In the genomic region with DNA sequence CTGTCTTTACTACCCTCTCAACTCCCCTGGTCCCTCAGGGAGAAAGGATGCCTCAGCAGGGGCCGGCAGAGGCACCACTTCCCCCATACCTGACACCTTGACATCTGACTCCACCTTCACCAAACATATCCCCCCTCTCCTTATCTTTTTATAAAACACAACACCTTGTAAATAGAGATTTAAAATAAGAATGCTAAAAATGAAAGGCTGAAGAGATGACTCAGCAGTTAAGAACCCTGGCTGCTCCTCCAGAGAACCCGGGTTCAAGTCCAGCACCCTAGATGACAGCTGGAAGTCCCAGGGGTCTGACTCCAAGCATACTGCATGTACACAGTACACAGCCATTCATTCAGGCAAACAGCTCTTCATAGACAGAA, we compare ENCODE assay signal across 12 mouse cellular contexts. TPM values are rescaled to one million over a fixed set of nuclear protein-coding genes. Genes with fewer than 3 reads are reported as not detected.
DNase-seq lines count a peak whose midpoint lies in the region; ATAC-seq and TF ChIP-seq lines count a peak whose summit lies in the region.
"Had no signal": no experiment of that assay in that cellular context is flagged by ENCODE, and none has a peak within 500 bp of the region (broad histone marks: within the 10 kb centered on the region; RNA-seq: fewer than 3 reads in every experiment).

No protein-coding gene starts in this region.

- peaks cover 4% of the 10 kb centered on the region; the same call in 1 of the 2 replicates for H3K36me3 ChIP-seq in heart, embryonic 11.5 days (ENCODE audit: control insufficient read depth, insufficient read depth, low read length)
- peaks cover 8% of the 10 kb centered on the region for H3K36me3 ChIP-seq in megakaryocyte, embryonic 14.5 days (replicated peaks; ENCODE audit: low read length)
- H3K36me3 ChIP-seq in embryonic facial prominence, embryonic 13.5 days = peaks cover 7% of the 10 kb centered on the region
- peaks cover 7% of the 10 kb centered on the region; the same call in 1 of the 2 replicates for H3K36me3 ChIP-seq in liver, postnatal 0 days (replicated peaks; ENCODE audit: insufficient read depth, low read length)

- peak overlapping the region; percentile 58 for H3K9ac ChIP-seq in heart, embryonic 11.5 days (ENCODE audit: low read depth, low read length)
- H3K9ac ChIP-seq in embryonic facial prominence, embryonic 13.5 days = 0 out of 2 replicates have a peak overlapping the region, but pooled peaks have one; percentile 32
- peak overlapping the region; percentile 3; the same call in 1 of the 2 replicates for H3K9ac ChIP-seq in liver, postnatal 0 days (replicated peaks)
- H3K9ac ChIP-seq: limb, embryonic 12.5 days had no signal

- H3K9me3 ChIP-seq in heart, embryonic 11.5 days (replicated peaks; ENCODE audit: control insufficient read depth, low read length) = no peaks in the 10 kb centered on the region
- no peaks in the 10 kb centered on the region for H3K9me3 ChIP-seq in megakaryocyte, embryonic 14.5 days
- H3K9me3 ChIP-seq in embryonic facial prominence, embryonic 13.5 days = no peaks in the 10 kb centered on the region
- no peaks in the 10 kb centered on the region for H3K9me3 ChIP-seq in liver, postnatal 0 days (ENCODE audit: low read length)
- H3K9me3 ChIP-seq: limb, embryonic 12.5 days had no signal

- no peak overlapping the region for H3K4me3 ChIP-seq in heart, embryonic 11.5 days (ENCODE audit: low read depth, low read length)
- peak overlapping the region; percentile 87 for H3K4me3 ChIP-seq in megakaryocyte, embryonic 14.5 days (replicated peaks)
- H3K4me3 ChIP-seq in embryonic facial prominence, embryonic 13.5 days = no peak overlapping the region
- H3K4me3 ChIP-seq in liver, postnatal 0 days (ENCODE audit: low read depth, low read length) = 0 out of 2 replicates have a peak overlapping the region, but pooled peaks have one; percentile 9
- H3K4me3 ChIP-seq: limb, embryonic 12.5 days had no signal

- no peak for TF ChIP-seq CTCF in liver, postnatal 0 days (IDR thresholded peaks at IDR 0.05; ENCODE audit: low read depth)

- H3K4me2 ChIP-seq in heart, embryonic 11.5 days = peak overlapping the region; percentile 45
- H3K4me2 ChIP-seq in embryonic facial prominence, embryonic 13.5 days = no peak overlapping the region
- peak overlapping the region; percentile 49 for H3K4me2 ChIP-seq in liver, postnatal 0 days (ENCODE audit: low read depth, low read length)
- H3K4me2 ChIP-seq: limb, embryonic 12.5 days had no signal

- intact Hi-C loops in heart, postnatal 36 days (cut with DNase I) = no loop called here

- no peak for TF ChIP-seq EP300 in liver, postnatal 0 days (IDR thresholded peaks at IDR 0.05; ENCODE audit: low read depth)

- no peak for DNase-seq in heart, postnatal 36 days
- DNase-seq in liver, postnatal 0 days = no peak
- no peak for DNase-seq in right cerebral cortex, postnatal 10 days (ENCODE audit: low spot score in 2 of 2)
- no peak for DNase-seq in cerebellum, postnatal 25 days
- DNase-seq: cerebellum, adult 8-10 months; kidney, adult 2 months had no signal

- no peaks in the 10 kb centered on the region for H3K27me3 ChIP-seq in heart, embryonic 11.5 days (ENCODE audit: control insufficient read depth, insufficient read depth, low read length)
- no peaks in the 10 kb centered on the region for H3K27me3 ChIP-seq in megakaryocyte, embryonic 14.5 days (replicated peaks)
- H3K27me3 ChIP-seq in embryonic facial prominence, embryonic 13.5 days = no peaks in the 10 kb centered on the region
- H3K27me3 ChIP-seq in liver, postnatal 0 days (ENCODE audit: insufficient read depth, low read length) = no peaks in the 10 kb centered on the region
- H3K27me3 ChIP-seq: limb, embryonic 12.5 days had no signal

- peaks cover 28% of the 10 kb centered on the region for H3K4me1 ChIP-seq in heart, embryonic 11.5 days (ENCODE audit: control insufficient read depth, insufficient read depth, low read length)
- peaks cover 84% of the 10 kb centered on the region for H3K4me1 ChIP-seq in megakaryocyte, embryonic 14.5 days
- H3K4me1 ChIP-seq in embryonic facial prominence, embryonic 13.5 days = peaks cover 27% of the 10 kb centered on the region
- H3K4me1 ChIP-seq in liver, postnatal 0 days (ENCODE audit: insufficient read depth) = peaks cover 33% of the 10 kb centered on the region

- ATAC-seq in heart, embryonic 11.5 days (replicated peaks; ENCODE audit: insufficient number of reproducible peaks, low FRiP score, low TSS enrichment) = no peak
- no peak for ATAC-seq in megakaryocyte, adult 5-6 weeks (ENCODE audit: poor library complexity, severe bottlenecking)
- ATAC-seq in embryonic facial prominence, embryonic 13.5 days (ENCODE audit: insufficient number of reproducible peaks, insufficient read depth, low FRiP score, low TSS enrichment, low read depth) = no peak
- no peak for ATAC-seq in liver, postnatal 0 days

- 44% methylated on average over 2 of the region's 2 CpGs for WGBS in heart, embryonic 11.5 days (ENCODE audit: insufficient replicate concordance)
- 57% methylated on average over 2 of the region's 2 CpGs for WGBS in embryonic facial prominence, embryonic 13.5 days
- 43% methylated on average over 2 of the region's 2 CpGs for WGBS in liver, postnatal 0 days (ENCODE audit: insufficient replicate concordance)

- peak overlapping the region; percentile 41; the same call in 1 of the 2 replicates for H3K27ac ChIP-seq in heart, embryonic 11.5 days (ENCODE audit: low read depth, low read length)
- no peak overlapping the region for H3K27ac ChIP-seq in embryonic facial prominence, embryonic 13.5 days
- peak overlapping the region; percentile 70 for H3K27ac ChIP-seq in liver, postnatal 0 days (ENCODE audit: low read depth)
- H3K27ac ChIP-seq: limb, embryonic 12.5 days had no signal

RNA-seq across cellular contexts. Expression of gene Hsp90aa1, which starts 3.4 kb away (rescaled TPM):
- polyA plus RNA-seq in heart, embryonic 11.5 days (2014; fragmentation: Nextera tagmentation; extraction: Ambion mirVana) = 729 and 869 TPM in 2 replicates
- 100 to 1,000 TPM; 136 to 209 TPM for total RNA-seq in heart, postnatal 36 days (2021)
- polyA plus RNA-seq in megakaryocyte, embryonic 14.5 days (2012; ENCODE audit: insufficient read depth, low replicate concordance) = 14.0 and 99.4 TPM in 2 replicates
- total RNA-seq in megakaryocyte, adult 5-6 weeks (2015) = 343 and 353 TPM in 2 replicates
- 494 and 587 TPM in 2 replicates for total RNA-seq in megakaryocyte, adult 5-6 weeks (2017)
- 827 and 849 TPM in 2 replicates for polyA plus RNA-seq in embryonic facial prominence, embryonic 13.5 days (2015; fragmentation: Nextera tagmentation; extraction: Ambion mirVana)
- polyA plus RNA-seq in liver, postnatal 0 days (2015; fragmentation: Nextera tagmentation; extraction: Ambion mirVana) = 231 and 250 TPM in 2 replicates

RNA-seq across cellular contexts. Expression of gene 1700001K19Rik, which starts 16.7 kb away (rescaled TPM):
- 0.23 TPM in 1 of 2 replicates, not detected in the other for polyA plus RNA-seq in heart, embryonic 11.5 days (2014; fragmentation: Nextera tagmentation; extraction: Ambion mirVana)
- not detected for total RNA-seq in heart, postnatal 36 days (2021)
- polyA plus RNA-seq in megakaryocyte, embryonic 14.5 days (2012; ENCODE audit: insufficient read depth, low replicate concordance) = not detected in 2 replicates
- total RNA-seq in megakaryocyte, adult 5-6 weeks (2015) = not detected in 2 replicates
- not detected in 2 replicates for total RNA-seq in megakaryocyte, adult 5-6 weeks (2017)
- polyA plus RNA-seq in embryonic facial prominence, embryonic 13.5 days (2015; fragmentation: Nextera tagmentation; extraction: Ambion mirVana) = not detected in 2 replicates
- not detected in 2 replicates for polyA plus RNA-seq in liver, postnatal 0 days (2015; fragmentation: Nextera tagmentation; extraction: Ambion mirVana)
- total RNA-seq: adrenal gland, postnatal 4 days had no signal
- polyA plus RNA-seq: kidney, adult 2 months; limb, embryonic 12.5 days had no signal

RNA-seq across cellular contexts. Expression of gene Wdr20, which starts 38.6 kb away (rescaled TPM):
- 15.2 and 17.1 TPM in 2 replicates for polyA plus RNA-seq in heart, embryonic 11.5 days (2014; fragmentation: Nextera tagmentation; extraction: Ambion mirVana)
- total RNA-seq in heart, postnatal 36 days (2021) = 10 to 100 TPM; 28.2 to 32.0 TPM
- polyA plus RNA-seq in megakaryocyte, embryonic 14.5 days (2012; ENCODE audit: insufficient read depth, low replicate concordance) = 13.1 and 45.3 TPM in 2 replicates
- 24.2 and 24.7 TPM in 2 replicates for total RNA-seq in megakaryocyte, adult 5-6 weeks (2015)
- 28.5 and 37.5 TPM in 2 replicates for total RNA-seq in megakaryocyte, adult 5-6 weeks (2017)
- polyA plus RNA-seq in embryonic facial prominence, embryonic 13.5 days (2015; fragmentation: Nextera tagmentation; extraction: Ambion mirVana) = 27.6 and 31.5 TPM in 2 replicates
- 6.4 and 7.0 TPM in 2 replicates for polyA plus RNA-seq in liver, postnatal 0 days (2015; fragmentation: Nextera tagmentation; extraction: Ambion mirVana)

Comparison
In these comparisons a context has a peak if more than half of its experiments do, and no peak if none do; other contexts are left out.
1. H3K4me3 ChIP-seq: peak in megakaryocyte, embryonic 14.5 days (single experiment) and liver, postnatal 0 days (single experiment); none in heart, embryonic 11.5 days (single experiment) and embryonic facial prominence, embryonic 13.5 days (single experiment).
2. H3K9ac ChIP-seq: peak in every context shown above with its lines; median percentile 58 in heart, embryonic 11.5 days; 32 in embryonic facial prominence, embryonic 13.5 days; 3 in liver, postnatal 0 days.